Mouse (Mus musculus): Measurements from ENCODE around the gene Erich4.

Erich4 gene

GRCm38 (mm10) chr7:25615706-25616011 is at the start of gene Erich4:
Gene Erich4, minus strand, starts transcription at chr7:25615892.
- DNase-seq (ENCODE audit: low spot score) = no peak

GRCm38 (mm10) chr7:25658657-25659472 is 43.2 kb upstream of the Erich4 start, which contains the start of the genes Bckdha and Exosc5:
Gene Bckdha, minus strand, starts transcription at chr7:25658981.
Gene Exosc5, plus strand, starts transcription at chr7:25659164.
- peak; percentile 100 for DNase-seq (ENCODE audit: low spot score)

- DNase-seq (ENCODE audit: low spot score) = no peak
Observed at GRCm38 (mm10) chr7:25657785-25658184, 42.1 kb upstream of the Erich4 start.

GRCm38 (mm10) chr7:25655601-25656428 is 40.1 kb upstream of the Erich4 start:
- no peak for DNase-seq (ENCODE audit: low spot score)

GRCm38 (mm10) chr7:25652244-25652759 is 36.6 kb upstream of the Erich4 start:
- no peak for DNase-seq (ENCODE audit: low spot score)

GRCm38 (mm10) chr7:25651281-25651680 is 35.6 kb upstream of the Erich4 start:
- DNase-seq (ENCODE audit: low spot score) = no peak

GRCm38 (mm10) chr7:25649839-25650238 is 34.1 kb upstream of the Erich4 start:
- no peak for DNase-seq (ENCODE audit: low spot score)

- DNase-seq (ENCODE audit: low spot score) = no peak
Observed at GRCm38 (mm10) chr7:25647574-25648123, 32.0 kb upstream of the Erich4 start.

- DNase-seq (ENCODE audit: low spot score) = no peak
Observed at GRCm38 (mm10) chr7:25645074-25645473, 29.4 kb upstream of the Erich4 start.

GRCm38 (mm10) chr7:25644631-25645030 is 28.9 kb upstream of the Erich4 start:
- DNase-seq (ENCODE audit: low spot score) = no peak

GRCm38 (mm10) chr7:25644136-25644535 is 28.4 kb upstream of the Erich4 start:
- no peak for DNase-seq (ENCODE audit: low spot score)

GRCm38 (mm10) chr7:25639754-25640153 is 24.1 kb upstream of the Erich4 start:
- no peak for DNase-seq (ENCODE audit: low spot score)

- no peak for DNase-seq (ENCODE audit: low spot score)
Observed at GRCm38 (mm10) chr7:25637099-25637498, 21.4 kb upstream of the Erich4 start.

GRCm38 (mm10) chr7:25636373-25636772 is 20.7 kb upstream of the Erich4 start:
- no peak for DNase-seq (ENCODE audit: low spot score)

GRCm38 (mm10) chr7:25632679-25633078 is 17.0 kb upstream of the Erich4 start:
- DNase-seq (ENCODE audit: low spot score) = no peak

- no peak for DNase-seq (ENCODE audit: low spot score)
Observed at GRCm38 (mm10) chr7:25628323-25628620, 12.6 kb upstream of the Erich4 start.

- peak; percentile 56 for DNase-seq (ENCODE audit: low spot score)
Observed at GRCm38 (mm10) chr7:25627431-25628322, 12.0 kb upstream of the Erich4 start.

GRCm38 (mm10) chr7:25626509-25627430 is 11.1 kb upstream of the Erich4 start, which contains the start of gene B3gnt8:
Gene B3gnt8, plus strand, starts transcription at chr7:25626654.
- DNase-seq (ENCODE audit: low spot score) = no peak

GRCm38 (mm10) chr7:25625594-25626250 is 10.0 kb upstream of the Erich4 start:
- peak; percentile 42 for DNase-seq (ENCODE audit: low spot score)

GRCm38 (mm10) chr7:25624851-25625250 is 9.2 kb upstream of the Erich4 start:
- no peak for DNase-seq (ENCODE audit: low spot score)
